Mouse (Mus musculus) forebrain, embryonic 10.5 days (tissue): ENCODE data around the gene Mei1. TPM values are rescaled to one million over a fixed set of nuclear protein-coding genes. Genes with fewer than 3 reads are reported as not detected.

Source experiments
- DNase-seq: peaks from one replicate; pipeline ENCODE4 v3.0.0-alpha.2; 2017; ENCODE audit warnings: low spot score; ENCODE audit errors: extremely low spot score
- H3K27ac ChIP-seq: fragments of 300-500 bp; sonication (generic); 2 replicates; pipeline ENCODE4 v1.5.1; 2016; ENCODE audit warnings: mild to moderate bottlenecking
- H3K27me3 ChIP-seq: fragments of 300-500 bp; sonication (generic); 2 replicates; pipeline ENCODE4 v1.6.1; 2016; ENCODE audit warnings: mild to moderate bottlenecking; ENCODE audit not compliant: poor library complexity, severe bottlenecking
- H3K36me3 ChIP-seq: fragments of 300-500 bp; sonication (generic); replicated peaks from 2 replicates; pipeline ENCODE4 v1.6.1; 2016; ENCODE audit warnings: mild to moderate bottlenecking, moderate library complexity
- H3K4me1 ChIP-seq: fragments of 300-500 bp; sonication (generic); 2 replicates; pipeline ENCODE4 v1.6.1; 2016
- H3K4me3 ChIP-seq: fragments of 300-500 bp; sonication (generic); 2 replicates; pipeline ENCODE4 v1.5.1; 2016; ENCODE audit warnings: mild to moderate bottlenecking, moderate library complexity
- H3K9me3 ChIP-seq: fragments of 300-500 bp; sonication (generic); 2 replicates; pipeline ENCODE4 v1.6.1; 2016; ENCODE audit warnings: mild to moderate bottlenecking, moderate library complexity
- WGBS: fragments of 180-500 bp; shearing (Covaris S2); methylation state at CpG from one replicate; pipeline ENCODE4 v1.1.7; 2016; 5-methylcytosine and 5-hydroxymethylcytosine counted together
- polyA plus RNA-seq: library from polyadenylated mRNA; unstranded; fragments of >200 nt; fragmentation: Nextera tagmentation; extraction: Ambion mirVana; gene quantifications from 2 replicates; pipeline ENCODE4 v1.2.1, GENCODE M21; 2016

Gene Mei1
- 0.06 and 0.11 TPM in 2 replicates for polyA plus RNA-seq

- peak; percentile 18 for DNase-seq
- Histone ChIP-seq H3K36me3 (no peaks in the 10 kb centered on the region), H3K4me1 (peaks cover 6% of the 10 kb centered on the region), H3K9me3 (peaks cover 10% of the 10 kb centered on the region), H3K4me3 (peak within 1 kb of the TSS; percentile 36), H3K27ac (no peak within 1 kb of the TSS), H3K27me3 (peaks cover 64% of the 10 kb centered on the region)
- WGBS, result 24% methylated on average over 40 of the region's 40 CpGs
Measured at GRCm38 (mm10) chr15:82069898-82070297, at the start of gene Mei1. TSS of gene Mei1 (plus strand) at chr15:82069996.

GRCm38 (mm10) chr15:82022535-82023088 lies 47.2 kb upstream of the Mei1 start:
- DNase-seq, result no peak
- Histone ChIP-seq H3K4me1 (peaks cover 2% of the 10 kb centered on the region; the same call in 1 of the 2 replicates), H3K4me3 (no peak overlapping the region), H3K36me3 (peaks cover 90% of the 10 kb centered on the region), H3K27ac (no peak overlapping the region), H3K27me3 (no peaks in the 10 kb centered on the region), H3K9me3 (no peaks in the 10 kb centered on the region)
- WGBS, result 93% methylated on average over 13 of the region's 13 CpGs

- Histone ChIP-seq H3K9me3 (no peaks in the 10 kb centered on the region), H3K4me1 (no peaks in the 10 kb centered on the region), H3K36me3 (peaks cover 98% of the 10 kb centered on the region), H3K27ac (no peak overlapping the region), H3K27me3 (no peaks in the 10 kb centered on the region), H3K4me3 (no peak overlapping the region)
- 91% methylated on average over 6 of the region's 6 CpGs for WGBS
- no peak for DNase-seq
Measured at GRCm38 (mm10) chr15:82023965-82024635, 45.7 kb upstream of the Mei1 start.

- no peaks in the 10 kb centered on the region for H3K4me1 ChIP-seq
- no peak overlapping the region for H3K27ac ChIP-seq
- H3K9me3 ChIP-seq, result no peaks in the 10 kb centered on the region
- 94% methylated on average over 7 of the region's 7 CpGs for WGBS
- no peak overlapping the region for H3K4me3 ChIP-seq
- no peaks in the 10 kb centered on the region for H3K27me3 ChIP-seq
- DNase-seq, result no peak
- peaks cover 100% of the 10 kb centered on the region for H3K36me3 ChIP-seq
Measured at GRCm38 (mm10) chr15:82027276-82027675, 42.5 kb upstream of the Mei1 start.

GRCm38 (mm10) chr15:82027726-82028125 lies 42.1 kb upstream of the Mei1 start:
- Histone ChIP-seq H3K4me1 (no peaks in the 10 kb centered on the region), H3K9me3 (no peaks in the 10 kb centered on the region), H3K4me3 (no peak overlapping the region), H3K27ac (no peak overlapping the region), H3K27me3 (no peaks in the 10 kb centered on the region), H3K36me3 (peaks cover 99% of the 10 kb centered on the region)
- no peak for DNase-seq
- WGBS, result 92% methylated on average over 7 of the region's 7 CpGs

- Histone ChIP-seq H3K4me3 (no peak overlapping the region), H3K36me3 (peaks cover 94% of the 10 kb centered on the region), H3K27ac (no peak overlapping the region), H3K27me3 (no peaks in the 10 kb centered on the region), H3K9me3 (no peaks in the 10 kb centered on the region), H3K4me1 (no peaks in the 10 kb centered on the region)
- DNase-seq, result no peak
- 90% methylated on average over 7 of the region's 7 CpGs for WGBS
Measured at GRCm38 (mm10) chr15:82032386-82032785, 37.4 kb upstream of the Mei1 start.

GRCm38 (mm10) chr15:82033762-82034161 lies 36.0 kb upstream of the Mei1 start, which contains the start of gene Desi1:
TSS of gene Desi1 (minus strand) at chr15:82033862.
- 96% methylated on average over 4 of the region's 4 CpGs for WGBS
- Histone ChIP-seq H3K36me3 (peaks cover 94% of the 10 kb centered on the region), H3K27ac (no peak within 1 kb of the TSS), H3K4me1 (no peaks in the 10 kb centered on the region), H3K9me3 (no peaks in the 10 kb centered on the region), H3K27me3 (no peaks in the 10 kb centered on the region), H3K4me3 (no peak within 1 kb of the TSS)
- DNase-seq, result no peak

- no peak overlapping the region for H3K4me3 ChIP-seq
- no peak overlapping the region for H3K27ac ChIP-seq
- no peaks in the 10 kb centered on the region for H3K27me3 ChIP-seq
- no peaks in the 10 kb centered on the region for H3K9me3 ChIP-seq
- 84% methylated on average over 12 of the region's 12 CpGs for WGBS
- DNase-seq, result no peak
- H3K4me1 ChIP-seq, result no peaks in the 10 kb centered on the region
- H3K36me3 ChIP-seq, result peaks cover 94% of the 10 kb centered on the region
Measured at GRCm38 (mm10) chr15:82035904-82036689, 33.7 kb upstream of the Mei1 start.

GRCm38 (mm10) chr15:82040650-82041049 lies 29.1 kb upstream of the Mei1 start:
- no peak for DNase-seq
- peaks cover 4% of the 10 kb centered on the region; the same call in 1 of the 2 replicates for H3K4me1 ChIP-seq
- H3K27me3 ChIP-seq, result no peaks in the 10 kb centered on the region
- H3K36me3 ChIP-seq, result peaks cover 85% of the 10 kb centered on the region
- no peak overlapping the region for H3K27ac ChIP-seq
- no peaks in the 10 kb centered on the region for H3K9me3 ChIP-seq
- H3K4me3 ChIP-seq, result no peak overlapping the region
- 93% methylated on average over 1 of the region's 1 CpGs for WGBS

GRCm38 (mm10) chr15:82044166-82044784 lies 25.5 kb upstream of the Mei1 start:
- Histone ChIP-seq H3K4me1 (peaks cover 18% of the 10 kb centered on the region), H3K27me3 (no peaks in the 10 kb centered on the region), H3K27ac (no peak overlapping the region), H3K36me3 (peaks cover 50% of the 10 kb centered on the region), H3K9me3 (no peaks in the 10 kb centered on the region), H3K4me3 (no peak overlapping the region)
- 98% methylated on average over 7 of the region's 7 CpGs for WGBS
- no peak for DNase-seq

- WGBS, result 6% methylated on average over 26 of the region's 26 CpGs
- peak overlapping the region; percentile 93 for H3K27ac ChIP-seq
- no peaks in the 10 kb centered on the region for H3K27me3 ChIP-seq
- no peaks in the 10 kb centered on the region for H3K9me3 ChIP-seq
- H3K36me3 ChIP-seq, result peaks cover 30% of the 10 kb centered on the region
- H3K4me1 ChIP-seq, result peaks cover 18% of the 10 kb centered on the region
- DNase-seq, result no peak
- H3K4me3 ChIP-seq, result peak overlapping the region; percentile 100
Measured at GRCm38 (mm10) chr15:82046246-82046891, 23.4 kb upstream of the Mei1 start.
